Mouse (Mus musculus): Measurements from ENCODE around the gene Bbc3. TPM values are rescaled to one million over a fixed set of nuclear protein-coding genes. Genes with fewer than 3 reads are reported as not detected.
A peak's percentile ranks its signal among the peaks of the same experiment; 100 is the strongest.

Bbc3 gene
- total and polyA plus RNA-seq, 3 experiments, result 23.2 to 61.7 (median 23.3) TPM

- H3K36me3 ChIP-seq (replicated peaks in 1 of 2; ENCODE audit: control insufficient read depth in 1 of 2, insufficient read depth in 1 of 2, low read length in 1 of 2), result peaks cover 5 to 9% of the 10 kb centered on the region in 2 experiments
- DNase-seq (ENCODE audit: extremely low read depth), result peak; percentile 90
- H3K4me3 ChIP-seq (replicated peaks in 1 of 3; ENCODE audit: low read depth in 2 of 3, low read length in 2 of 3, poor library complexity in 1 of 3), result peak overlapping the region; percentile 98 to 100 (median 99)
- H3K4me1 ChIP-seq (ENCODE audit: control insufficient read depth in 1 of 2, insufficient read depth in 2 of 2), result peaks cover 5 to 41% of the 10 kb centered on the region in 2 experiments; a peak in 3 of 4 replicates
- H3K4me2 ChIP-seq (ENCODE audit: insufficient read depth, low read depth, poor library complexity, severe bottlenecking), result peak overlapping the region; percentile 37
- dilution Hi-C loops (cut with MboI; ENCODE audit: extremely low pct_ligation_motif_present, extremely low pct_unique_long_range_greater_than_20kb, low sequenced_read_pairs), result no loop called here
- no peaks in the 10 kb centered on the region for H3K9me3 ChIP-seq (replicated peaks; ENCODE audit: low read length)
- TF ChIP-seq ZMIZ1 (IDR thresholded peaks at IDR 0.05; ENCODE audit: low read depth, low read length) (peak; percentile 78), ZKSCAN1 (IDR thresholded peaks at IDR 0.05; ENCODE audit: borderline replicate concordance, low read depth, low read length) (peak; percentile 7; the same call in 1 of the 2 replicates), ETS1 (conservative IDR thresholded peaks at IDR 0.05; ENCODE audit: low read depth, low read length) (peak; percentile 42; the same call in 1 of the 2 replicates), MAX (IDR thresholded peaks at IDR 0.05; ENCODE audit: low read length) (peak; percentile 52; the same call in 1 of the 2 replicates), CHD2 (IDR thresholded peaks at IDR 0.05; ENCODE audit: low read length) (0 out of 2 replicates have a peak, but pooled peaks have one; percentile 14), E2F4 (IDR thresholded peaks at IDR 0.05; ENCODE audit: insufficient replicate concordance, low read depth, low read length) (no peak), RCOR1 (conservative IDR thresholded peaks at IDR 0.05; ENCODE audit: low read depth, low read length) (0 out of 2 replicates have a peak, but pooled peaks have one; percentile 48), ELF1 (IDR thresholded peaks at IDR 0.05; ENCODE audit: low read depth, low read length) (peak; percentile 58), POLR2AphosphoS2 (IDR thresholded peaks at IDR 0.05; ENCODE audit: low read depth, low read length) (no peak), IRF4 (IDR thresholded peaks at IDR 0.05; ENCODE audit: low read depth, low read length) (peak; percentile 38; the same call in 1 of the 2 replicates), USF2 (conservative IDR thresholded peaks at IDR 0.05; ENCODE audit: low read depth, low read length) (no peak), GABPA (IDR thresholded peaks at IDR 0.05; ENCODE audit: insufficient replicate concordance, low read depth, low read length) (no peak), BHLHE40 (IDR thresholded peaks at IDR 0.05; ENCODE audit: low read depth, low read length) (peak; percentile 74), MXI1 (IDR thresholded peaks at IDR 0.05; ENCODE audit: low read depth, low read length) (peak; percentile 95), SIN3A (IDR thresholded peaks at IDR 0.05; ENCODE audit: low read length) (no peak; the same call in 1 of the 2 replicates), CHD1 (IDR thresholded peaks at IDR 0.05; ENCODE audit: low read depth, low read length) (peak; percentile 98), EP300 (IDR thresholded peaks at IDR 0.05; ENCODE audit: low read length) (no peak), TCF12 (IDR thresholded peaks at IDR 0.05; ENCODE audit: low read depth, low read length) (peak; percentile 93), PAX5 (IDR thresholded peaks at IDR 0.05; ENCODE audit: low read length) (no peak), JUN (IDR thresholded peaks at IDR 0.05; ENCODE audit: insufficient read depth, low read depth, low read length) (no peak), MAZ (IDR thresholded peaks at IDR 0.05; ENCODE audit: low read depth, low read length) (peak; percentile 99), KAT2A (IDR thresholded peaks at IDR 0.05; ENCODE audit: insufficient replicate concordance, low read length) (0 out of 2 replicates have a peak, but pooled peaks have one; percentile 61), MYC (IDR thresholded peaks at IDR 0.05; ENCODE audit: low read depth, low read length) (peak; percentile 50; the same call in 1 of the 2 replicates), ZC3H11A (IDR thresholded peaks at IDR 0.05; ENCODE audit: low read depth, low read length) (no peak), SMC3 (IDR thresholded peaks at IDR 0.05; ENCODE audit: low read depth, low read length) (no peak), CTCF (conservative IDR thresholded peaks at IDR 0.05 in 1 of 2, IDR thresholded peaks at IDR 0.05 in 1 of 2; ENCODE audit: low read depth in 2 of 2, low read length in 2 of 2) (no peak), HCFC1 (IDR thresholded peaks at IDR 0.05; ENCODE audit: low read depth, low read length) (no peak; the same call in 1 of the 2 replicates), NELFE (IDR thresholded peaks at IDR 0.05; ENCODE audit: low read depth, low read length) (peak; percentile 74; the same call in 1 of the 2 replicates), ZNF384 (IDR thresholded peaks at IDR 0.05; ENCODE audit: low read depth, low read length) (no peak), RAD21 (IDR thresholded peaks at IDR 0.05; ENCODE audit: low read depth, low read length) (no peak), NRF1 (IDR thresholded peaks at IDR 0.05; ENCODE audit: low read depth, low read length) (peak; percentile 51; the same call in 1 of the 2 replicates), UBTF (IDR thresholded peaks at IDR 0.05; ENCODE audit: low read depth, low read length) (0 out of 2 replicates have a peak, but pooled peaks have one; percentile 63), POLR2A (IDR thresholded peaks at IDR 0.05; ENCODE audit: low read depth, low read length) (peak; percentile 89; the same call in 1 of the 2 replicates), USF1 (IDR thresholded peaks at IDR 0.05; ENCODE audit: low read depth, low read length) (no peak), TBP (conservative IDR thresholded peaks at IDR 0.05; ENCODE audit: low read depth, low read length) (peak; percentile 73), MAFK (IDR thresholded peaks at IDR 0.05; ENCODE audit: insufficient replicate concordance, low read length) (no peak), JUND (conservative IDR thresholded peaks at IDR 0.05; ENCODE audit: low read depth, low read length) (no peak), MEF2A (IDR thresholded peaks at IDR 0.05; ENCODE audit: borderline replicate concordance, low read depth, low read length) (peak; percentile 81)
- H3K79me2 ChIP-seq (replicated peaks; ENCODE audit: control insufficient read depth, extremely low read depth, insufficient read depth, poor library complexity, severe bottlenecking), result peaks cover 31% of the 10 kb centered on the region
- no peaks in the 10 kb centered on the region for H3K27me3 ChIP-seq (replicated peaks)
- H3K27ac ChIP-seq (ENCODE audit: insufficient read depth, low read depth), result peak overlapping the region; percentile 99
- peak overlapping the region; percentile 100 for H3K9ac ChIP-seq (ENCODE audit: insufficient read depth, low read depth)
- in situ Hi-C loops (cut with MboI; ENCODE audit: low pct_ligation_motif_present, low pct_unique_long_range_greater_than_20kb, low sequenced_read_pairs), result no loop called here
Observed at GRCm38 (mm10) chr7:16309318-16310019, 1.3 kb downstream of the Bbc3 start.

Data from CH12.LX (cell line).